8 mouse cellular contexts compared by ENCODE assay signal in genomic region chr7:145110657-145111251, GRCm38 (mm10).
DNase-seq lines count a peak whose midpoint lies in the region; ATAC-seq and TF ChIP-seq lines count a peak whose summit lies in the region.

No protein-coding gene starts in this region.

- 55% methylated on average over 10 of the region's 10 CpGs for WGBS in forebrain, embryonic 14.5 days
- 46% methylated on average over 10 of the region's 10 CpGs for WGBS in hindbrain, embryonic 12.5 days
- WGBS in limb, embryonic 14.5 days: 19% methylated on average over 10 of the region's 10 CpGs

- peak; percentile 41 for DNase-seq in CD4-positive, CD25-positive, alpha-beta regulatory T cell, adult 2 months (ENCODE audit: low read depth, low spot score)
- no peak for DNase-seq in forebrain, embryonic 14.5 days (ENCODE audit: low spot score)
- DNase-seq in limb, embryonic 14.5 days (ENCODE audit: low spot score): peak; percentile 40
- DNase-seq in cerebellum, adult 11 months: no peak

- H3K79me2 ChIP-seq in myocyte (ENCODE audit: control insufficient read depth, insufficient read depth): no peaks in the 10 kb centered on the region

- no peaks in the 10 kb centered on the region for H3K36me3 ChIP-seq in forebrain, embryonic 14.5 days (ENCODE audit: control insufficient read depth, insufficient read depth, low read length)
- no peaks in the 10 kb centered on the region for H3K36me3 ChIP-seq in hindbrain, embryonic 12.5 days
- H3K36me3 ChIP-seq in limb, embryonic 14.5 days (ENCODE audit: control insufficient read depth, insufficient read depth, low read length): no peaks in the 10 kb centered on the region
- no peaks in the 10 kb centered on the region for H3K36me3 ChIP-seq in myocyte (ENCODE audit: control insufficient read depth, insufficient read depth)

- peak overlapping the region; percentile 13 for H3ac ChIP-seq in myocyte (ENCODE audit: control insufficient read depth, insufficient read length)

- peak; percentile 21 for ATAC-seq in activated CD4-positive, CD25-positive, alpha-beta regulatory T cell, adult 4 months
- ATAC-seq in forebrain, embryonic 14.5 days: no peak
- ATAC-seq in hindbrain, embryonic 12.5 days (ENCODE audit: low FRiP score): no peak
- no peak for ATAC-seq in limb, embryonic 14.5 days (ENCODE audit: low FRiP score, low read depth)
- no peak for ATAC-seq in erythroblast, adult 5-6 weeks (replicated peaks; ENCODE audit: low FRiP score, poor library complexity, severe bottlenecking)

- no peak overlapping the region for H3K4me3 ChIP-seq in forebrain, embryonic 14.5 days (ENCODE audit: low read depth, low read length)
- no peak overlapping the region for H3K4me3 ChIP-seq in hindbrain, embryonic 12.5 days
- no peak overlapping the region for H3K4me3 ChIP-seq in limb, embryonic 14.5 days (replicated peaks; ENCODE audit: low read length)
- peak overlapping the region; percentile 17 for H3K4me3 ChIP-seq in myocyte

- H3K9me3 ChIP-seq in forebrain, embryonic 14.5 days (replicated peaks; ENCODE audit: control insufficient read depth, low read length): 0 out of 2 replicates have a peak, but pooled peaks cover 2% of the 10 kb centered on the region
- no peaks in the 10 kb centered on the region for H3K9me3 ChIP-seq in hindbrain, embryonic 12.5 days (replicated peaks)
- H3K9me3 ChIP-seq in limb, embryonic 14.5 days (ENCODE audit: control insufficient read depth, low read length): no peaks in the 10 kb centered on the region

- peak overlapping the region; percentile 27; the same call in 1 of the 2 replicates for H3K27ac ChIP-seq in forebrain, embryonic 14.5 days (ENCODE audit: low read depth, low read length)
- H3K27ac ChIP-seq in hindbrain, embryonic 12.5 days: peak overlapping the region; percentile 53
- H3K27ac ChIP-seq in limb, embryonic 14.5 days (replicated peaks; ENCODE audit: low read depth, low read length): peak overlapping the region; percentile 81

- no peak for TF ChIP-seq POLR2A in limb, embryonic 14.5 days (IDR thresholded peaks at IDR 0.05; ENCODE audit: borderline replicate concordance, extremely low read depth, insufficient read depth, insufficient read length)
- no peak for TF ChIP-seq POLR2A in myocyte (IDR thresholded peaks at IDR 0.05; ENCODE audit: insufficient read length, low read depth)

- no peak overlapping the region for H3K4me2 ChIP-seq in forebrain, embryonic 14.5 days (ENCODE audit: low read length)
- H3K4me2 ChIP-seq in hindbrain, embryonic 12.5 days (replicated peaks): no peak overlapping the region
- H3K4me2 ChIP-seq in limb, embryonic 14.5 days (replicated peaks; ENCODE audit: low read depth, low read length, severe bottlenecking): peak overlapping the region; percentile 31
- H3K4me2 ChIP-seq in myocyte (ENCODE audit: low read depth): peak overlapping the region; percentile 94

- peaks cover 6% of the 10 kb centered on the region for H3K4me1 ChIP-seq in forebrain, embryonic 14.5 days (ENCODE audit: control insufficient read depth, insufficient read depth, low read length)
- peaks cover 12% of the 10 kb centered on the region for H3K4me1 ChIP-seq in hindbrain, embryonic 12.5 days
- peaks cover 21% of the 10 kb centered on the region for H3K4me1 ChIP-seq in limb, embryonic 14.5 days (ENCODE audit: control insufficient read depth, insufficient read depth, low read length)

- no peak overlapping the region for H3K9ac ChIP-seq in forebrain, embryonic 14.5 days (ENCODE audit: low read length)
- H3K9ac ChIP-seq in hindbrain, embryonic 12.5 days: no peak overlapping the region
- 0 out of 2 replicates have a peak overlapping the region, but pooled peaks have one; percentile 34 for H3K9ac ChIP-seq in limb, embryonic 14.5 days (ENCODE audit: low read depth, low read length, severe bottlenecking)

- no peaks in the 10 kb centered on the region for H3K27me3 ChIP-seq in forebrain, embryonic 14.5 days (replicated peaks; ENCODE audit: control insufficient read depth, insufficient read depth, low read length)
- H3K27me3 ChIP-seq in hindbrain, embryonic 12.5 days: no peaks in the 10 kb centered on the region
- no peaks in the 10 kb centered on the region for H3K27me3 ChIP-seq in limb, embryonic 14.5 days (ENCODE audit: control insufficient read depth, insufficient read depth, low read length)
- no peaks in the 10 kb centered on the region for H3K27me3 ChIP-seq in myocyte (ENCODE audit: control insufficient read depth, insufficient read depth, insufficient read length)

TF ChIP-seq in myocyte, 11 proteins besides CTCF, POLR2A, EP300 and RAD21:
- peak; percentile 30; the same call in 1 of the 2 replicates for TF ChIP-seq CEBPB (IDR thresholded peaks at IDR 0.05; ENCODE audit: insufficient read depth, poor library complexity, severe bottlenecking)
- no peak for TF ChIP-seq MAX (IDR thresholded peaks at IDR 0.05; ENCODE audit: low read depth)
TF ChIP-seq in myocyte: peak in this region for 1.

Comparison
In these comparisons a context has a peak if more than half of its experiments do, and no peak if none do; other contexts are left out.
1. DNase-seq: peak in CD4-positive, CD25-positive, alpha-beta regulatory T cell, adult 2 months (single experiment) and limb, embryonic 14.5 days (single experiment); none in forebrain, embryonic 14.5 days (single experiment) and cerebellum, adult 11 months (single experiment).
2. H3K27ac ChIP-seq: peak in every context shown above with its lines; median percentile 81 in limb, embryonic 14.5 days; 53 in hindbrain, embryonic 12.5 days; 27 in forebrain, embryonic 14.5 days.
3. H3K4me2 ChIP-seq: peak in limb, embryonic 14.5 days (single experiment) and myocyte (single experiment); none in forebrain, embryonic 14.5 days (single experiment) and hindbrain, embryonic 12.5 days (single experiment).